Mouse (Mus musculus) T-helper 17 cell (primary cell): ENCODE results near the gene Pde12.
"Not testable (repeated sequence)": the region's sequence is repeated elsewhere in the genome, so short reads cannot be mapped to it uniquely, and the experiment has no call there.

ENCODE experiments used
- in situ Hi-C, 2 experiments: fragments of 300-600 bp; cut with MboI, MseI; formaldehyde crosslinking; loops; 1 replicate in 1 of 2; 2 replicates in 1 of 2; pipeline ENCODE4 v1.15.1; 2025; ENCODE audit warnings: high pct_unique_total_duplicates in 2 of 2

Pde12 gene

DNA sequence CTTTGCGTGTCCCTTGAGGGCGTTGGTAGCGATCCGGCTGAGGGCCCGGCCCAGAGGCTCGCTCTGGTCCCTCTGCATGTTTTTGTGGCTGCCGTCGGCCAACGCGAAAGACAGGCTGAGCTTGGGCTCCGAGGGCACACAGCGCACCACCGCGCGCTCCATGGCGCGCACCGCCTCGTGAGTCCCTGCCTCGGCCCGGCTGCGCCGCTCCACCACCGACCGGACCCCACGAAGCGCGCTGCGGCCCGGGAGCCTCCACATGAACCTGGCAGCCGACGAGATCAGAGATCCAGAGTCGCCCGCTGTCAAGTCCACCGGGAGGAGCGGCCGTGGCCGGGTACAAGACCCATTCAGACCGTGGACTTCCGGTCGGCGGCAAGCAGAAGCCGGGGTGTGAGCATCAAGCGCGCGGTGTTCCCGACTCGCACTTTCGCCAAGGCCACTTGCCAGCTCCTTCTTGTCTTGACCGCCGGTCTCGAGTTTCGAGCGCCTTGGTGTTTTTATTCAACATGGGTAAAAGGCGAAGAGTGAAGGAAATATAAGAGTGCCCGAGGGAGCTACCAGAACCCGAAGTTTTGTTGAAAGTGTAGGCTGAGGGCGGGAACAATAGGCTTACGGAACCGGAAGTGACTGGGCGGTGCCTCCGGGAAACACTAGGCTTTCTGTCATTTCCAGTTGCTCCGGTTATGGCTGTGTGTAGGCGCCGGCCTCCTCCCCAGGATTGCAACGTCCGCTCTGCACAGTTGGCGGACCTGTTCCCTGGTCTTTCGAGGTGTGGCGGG is at the start of gene Pde12:
Gene Pde12, minus strand, starts transcription at position 592 of the 782 bp plus-strand sequence.
- in situ Hi-C loops, result loop anchor here in 1 of 2 experiments (5.0 kb wide), 1 partner anchor 563 kb away; no protein-coding TSS in a partner anchor

GRCm38 (mm10) chr14:26705246-26705645 is 35.6 kb upstream of the Pde12 start:
- in situ Hi-C loops, result loop anchor here in 1 of 2 experiments (5.0 kb wide), 1 partner anchor 72 kb away; no protein-coding TSS in a partner anchor

- in situ Hi-C loops, result no loop called here
Measured at GRCm38 (mm10) chr14:26697912-26698311, 28.2 kb upstream of the Pde12 start.

GRCm38 (mm10) chr14:26692974-26693373 is 23.3 kb upstream of the Pde12 start, which contains the start of gene Dnah12:
Dnah12 (plus strand) TSS chr14:26693274.
- in situ Hi-C loops, result no loop called here

DNA sequence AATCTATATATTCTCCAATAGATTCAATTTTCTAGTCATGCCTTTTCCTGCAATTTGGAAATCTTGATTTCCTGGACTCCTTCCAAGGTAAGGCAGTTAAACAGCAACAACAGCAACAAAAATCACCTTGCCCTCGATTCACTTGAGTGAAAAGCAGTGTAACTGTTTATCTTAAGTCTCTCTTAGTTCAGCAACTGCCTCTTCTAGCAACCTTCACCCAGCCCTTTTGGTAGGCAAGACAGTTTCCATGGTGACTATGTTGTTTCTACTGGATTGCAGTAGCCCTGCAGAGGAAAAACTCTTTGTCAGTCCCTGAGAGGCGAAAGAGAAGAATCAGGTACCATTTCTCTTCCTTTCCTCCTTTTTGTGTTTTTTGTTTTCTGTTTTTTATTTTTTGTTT is 21.7 kb upstream of the Pde12 start:
- in situ Hi-C loops, result no loop called here

DNA sequence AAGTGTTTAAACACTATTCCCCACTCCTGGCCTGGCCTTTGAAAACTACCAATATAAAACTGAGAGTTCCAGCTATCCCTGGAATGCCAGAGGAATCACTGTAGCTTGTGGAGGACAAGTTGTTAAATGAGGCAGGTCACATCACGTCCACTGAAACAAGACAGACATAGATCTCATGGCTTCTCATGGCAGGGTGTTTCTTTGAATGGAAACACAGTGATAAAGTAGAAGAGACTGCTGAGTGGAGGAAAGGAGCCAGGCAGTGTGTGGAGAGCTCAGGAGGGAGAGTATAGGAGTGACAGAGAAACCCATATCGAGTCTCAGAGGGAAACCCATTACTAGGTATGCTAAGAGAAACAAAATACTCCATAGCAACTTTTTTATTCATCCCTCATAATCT is 21.0 kb upstream of the Pde12 start:
- in situ Hi-C loops, result no loop called here

GRCm38 (mm10) chr14:26675791-26676190 is 6.1 kb upstream of the Pde12 start:
- in situ Hi-C loops, result loop anchor here in 1 of 2 experiments (5.0 kb wide), 1 partner anchor 52 kb away; no protein-coding TSS in a partner anchor

DNA sequence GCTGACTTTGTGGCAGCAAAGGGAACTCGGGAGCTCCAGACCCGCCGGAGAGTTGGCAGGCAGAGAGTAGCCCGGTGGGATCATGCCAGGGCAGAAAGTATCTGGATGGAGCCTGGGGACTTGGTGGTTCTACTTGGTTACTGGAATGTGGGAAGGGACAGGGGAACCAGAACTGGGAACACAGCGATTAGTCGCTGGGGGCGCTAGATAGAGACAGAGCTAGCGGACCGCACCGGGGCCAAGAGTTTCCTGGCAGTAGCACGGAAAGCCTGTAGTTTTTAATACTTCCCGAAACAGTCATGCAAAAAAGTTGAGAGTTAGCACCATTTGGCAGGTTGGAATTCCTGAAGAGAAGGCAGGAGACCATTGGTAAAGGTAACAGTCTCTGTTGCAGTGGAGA is 5.7 kb upstream of the Pde12 start:
- in situ Hi-C loops, result loop anchor here in 1 of 2 experiments (5.0 kb wide), 1 partner anchor 52 kb away; no protein-coding TSS in a partner anchor

DNA sequence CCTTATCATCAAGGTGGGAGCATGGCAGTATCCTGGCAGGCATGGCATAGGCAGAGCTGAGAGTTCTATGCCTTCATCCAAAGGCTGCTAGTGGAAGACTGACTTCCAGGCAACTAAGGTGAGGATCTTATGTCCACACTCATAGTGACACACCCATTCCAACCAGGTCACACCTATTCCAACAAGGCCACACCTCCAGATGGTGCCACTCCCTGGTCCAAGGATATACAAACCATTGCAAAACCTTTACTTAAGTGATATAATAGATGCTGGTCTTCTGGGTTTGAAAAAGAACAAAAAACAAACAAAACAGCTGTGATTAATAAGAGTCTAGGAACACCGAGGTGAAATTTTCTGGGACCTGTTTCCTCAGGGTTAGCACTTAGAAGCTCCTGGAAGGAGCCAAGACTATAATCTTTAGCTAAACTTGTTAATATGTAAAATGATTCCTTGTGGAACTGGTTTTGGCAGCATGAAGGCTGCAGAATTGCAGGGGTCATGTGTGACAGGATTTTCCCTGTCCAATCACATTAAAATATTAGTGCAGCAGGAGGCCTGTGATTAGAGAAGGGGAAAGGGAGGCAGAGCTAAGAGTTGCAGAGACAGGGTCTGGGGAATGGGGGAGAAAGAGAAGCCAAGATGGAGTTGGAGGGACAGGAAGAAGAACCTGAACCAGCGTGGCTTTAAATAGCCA is 4.9 kb upstream of the Pde12 start:
- in situ Hi-C loops, result loop anchor here in 1 of 2 experiments (5.0 kb wide), 1 partner anchor 53 kb away; no protein-coding TSS in a partner anchor

DNA sequence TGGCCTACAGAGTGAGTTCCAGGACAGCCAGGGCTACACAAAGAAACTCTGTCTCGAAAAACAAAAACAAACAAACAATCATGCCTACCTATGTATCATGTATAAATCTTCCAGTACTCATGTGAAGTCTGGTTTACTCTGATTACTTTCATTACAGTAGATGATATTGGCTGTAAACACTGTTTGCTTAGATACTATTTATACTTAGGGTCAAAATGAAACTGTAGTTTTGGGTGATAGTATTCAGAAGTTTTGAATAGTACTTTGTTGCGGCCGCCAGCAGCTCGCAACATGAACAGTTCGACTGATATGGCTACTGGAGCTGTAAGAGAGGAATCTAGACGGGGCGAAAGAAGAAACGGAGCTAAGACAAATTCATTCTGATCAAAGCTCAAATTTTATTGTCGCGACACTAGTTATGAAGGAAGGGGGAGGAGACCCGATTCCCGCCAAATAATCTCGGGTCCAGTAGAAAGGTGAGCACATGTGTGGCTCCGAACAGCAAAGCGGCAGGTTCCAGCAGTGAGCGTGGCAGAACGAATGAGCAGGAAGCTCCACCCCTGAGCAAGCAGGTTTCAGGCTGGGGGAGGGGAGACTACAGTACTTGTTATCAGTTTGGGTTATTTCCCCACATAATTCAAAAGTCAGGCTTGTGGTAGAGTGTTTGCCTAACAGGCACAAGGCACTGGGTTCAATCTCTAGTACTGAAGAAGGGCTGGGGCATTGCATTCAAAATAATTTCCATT is 2.4 kb upstream of the Pde12 start:
- in situ Hi-C loops, result not testable (repeated sequence)

- in situ Hi-C loops, result no loop called here
Measured at GRCm38 (mm10) chr14:26670964-26671363, 1.3 kb upstream of the Pde12 start.

DNA sequence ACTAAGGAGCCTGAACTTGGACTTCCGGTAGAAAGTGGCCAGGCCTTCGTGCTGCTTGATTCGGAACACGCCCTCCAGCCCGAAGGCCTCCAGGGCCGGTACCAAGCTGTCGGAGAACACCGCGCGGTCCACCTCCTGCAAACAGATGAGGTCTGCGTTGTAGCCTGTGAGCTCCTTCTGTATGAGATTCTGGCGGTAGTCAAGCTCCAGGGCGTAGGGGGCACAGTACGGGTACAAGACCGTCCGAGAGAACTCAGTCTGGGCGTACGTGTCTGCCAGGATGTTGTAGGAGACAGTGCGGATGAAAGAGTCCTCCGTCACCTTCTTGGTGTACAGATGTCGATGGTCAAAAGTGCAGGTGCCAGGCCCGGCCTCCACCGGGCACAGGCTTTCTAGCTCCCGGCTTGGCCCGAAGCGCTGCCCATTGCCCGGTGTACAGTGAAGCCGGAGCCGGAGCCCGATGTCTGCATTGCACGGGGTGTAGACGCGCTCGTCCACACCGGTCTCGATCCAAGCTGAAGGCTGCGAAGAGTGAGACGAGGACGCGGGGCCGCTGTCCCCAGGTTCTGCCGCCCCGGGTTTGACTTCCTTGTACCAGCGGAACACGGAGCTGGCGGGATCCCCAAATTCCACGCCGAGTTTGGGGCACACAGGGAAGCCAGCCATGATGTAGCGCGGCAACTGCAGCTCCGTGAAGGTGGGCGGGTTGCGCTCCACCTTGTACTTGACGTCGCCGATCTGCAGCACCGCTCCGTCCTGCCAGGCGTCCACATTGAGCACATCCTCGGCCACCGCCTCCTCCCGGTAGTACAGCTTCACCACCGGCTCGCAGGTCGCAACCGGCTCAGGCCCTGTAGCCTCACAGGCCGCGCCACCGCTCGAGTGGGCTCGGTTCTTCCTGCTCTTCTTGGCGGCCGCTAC is 1.1 kb downstream of the Pde12 start:
- in situ Hi-C loops, result loop anchor here in 1 of 2 experiments (5.0 kb wide), 1 partner anchor 564 kb away; no protein-coding TSS in a partner anchor

DNA sequence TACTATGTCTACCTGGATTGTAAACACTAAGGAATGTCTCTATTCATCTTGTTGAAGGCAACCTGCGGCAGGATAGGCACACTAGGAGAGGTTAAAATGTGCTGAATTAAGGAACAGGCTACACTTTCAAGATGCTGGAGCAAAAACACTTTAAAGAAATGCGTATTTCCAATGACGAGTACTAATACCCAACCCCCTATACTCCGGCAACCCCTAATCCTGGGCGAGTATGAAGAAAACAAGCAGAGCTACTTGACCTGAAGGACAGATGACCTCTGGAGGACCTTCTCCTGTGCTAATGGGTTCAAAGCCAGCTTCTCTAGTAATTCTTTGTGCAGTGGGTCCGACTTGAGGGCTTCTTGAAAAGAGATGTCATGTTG is 1.7 kb downstream of the Pde12 start:
- in situ Hi-C loops, result loop anchor here in 1 of 2 experiments (5.0 kb wide), 1 partner anchor 564 kb away; no protein-coding TSS in a partner anchor

DNA sequence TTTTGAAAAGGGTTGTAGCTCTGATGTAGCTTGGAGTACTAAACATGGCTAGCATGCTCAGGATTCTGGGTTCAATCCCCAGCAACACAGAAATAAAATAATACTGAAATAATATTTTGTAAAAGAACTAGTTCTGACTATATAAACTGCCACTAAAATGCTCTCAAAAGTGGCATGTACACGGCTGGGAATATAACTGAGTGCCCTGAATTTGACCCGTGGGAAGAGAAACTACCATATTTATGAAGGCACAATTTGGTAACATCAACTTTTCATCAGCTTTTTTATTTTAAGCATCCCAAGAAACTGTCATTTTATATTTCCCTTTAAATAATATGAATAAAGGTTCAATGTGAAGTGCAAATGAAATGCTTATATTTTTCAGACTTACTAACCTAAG is 5.8 kb downstream of the Pde12 start:
- in situ Hi-C loops, result no loop called here

- in situ Hi-C loops, result no loop called here
Measured at GRCm38 (mm10) chr14:26662488-26662887, 7.2 kb downstream of the Pde12 start.

DNA sequence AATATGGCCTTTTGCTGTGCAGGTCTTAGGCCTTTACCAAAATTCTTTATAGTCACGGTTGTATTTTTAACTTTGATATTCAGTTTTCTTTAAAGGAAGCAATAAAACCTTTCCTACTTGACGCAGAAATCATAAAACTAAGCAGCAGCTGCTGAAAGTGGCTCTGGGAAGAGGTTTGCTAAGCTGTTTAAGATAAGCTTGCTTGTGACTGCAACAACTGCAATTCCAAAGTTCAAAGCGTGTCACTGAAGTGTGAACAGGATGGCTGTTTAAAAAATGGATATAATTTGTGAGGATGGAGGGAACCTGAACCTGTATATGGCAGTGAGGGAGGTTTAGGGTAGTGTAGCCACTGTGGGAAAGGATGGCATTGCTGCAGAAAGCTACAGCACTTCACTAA is 7.7 kb downstream of the Pde12 start:
- in situ Hi-C loops, result no loop called here

- in situ Hi-C loops, result no loop called here
Measured at GRCm38 (mm10) chr14:26660233-26660632, 9.4 kb downstream of the Pde12 start.

- in situ Hi-C loops, result loop anchor here in 1 of 2 experiments (10.0 kb wide), 1 partner anchor 163 kb away; no protein-coding TSS in a partner anchor
Measured at GRCm38 (mm10) chr14:26658178-26658577, 11.5 kb downstream of the Pde12 start.

DNA sequence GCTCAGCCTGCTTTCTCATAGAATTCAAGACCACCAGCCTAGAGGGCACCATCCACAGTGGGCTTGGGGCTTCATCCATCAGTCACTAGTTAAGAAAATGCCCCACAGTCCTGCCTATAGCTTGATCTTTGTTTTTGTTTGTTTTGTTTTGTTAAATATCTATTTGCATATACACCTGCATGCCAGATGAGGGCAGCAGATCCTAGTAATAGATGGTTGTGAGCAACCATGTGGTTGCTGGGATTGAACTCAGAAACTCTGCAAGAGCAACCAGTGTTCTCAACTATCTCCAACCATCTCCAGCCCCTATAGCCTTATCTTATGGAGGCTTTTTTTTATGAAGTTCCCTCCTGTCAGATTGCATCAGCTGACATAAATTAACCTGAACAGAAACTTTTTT is 17.8 kb downstream of the Pde12 start:
- in situ Hi-C loops, result loop anchor here in 1 of 2 experiments (10.0 kb wide), 1 partner anchor 157 kb away; no protein-coding TSS in a partner anchor

DNA sequence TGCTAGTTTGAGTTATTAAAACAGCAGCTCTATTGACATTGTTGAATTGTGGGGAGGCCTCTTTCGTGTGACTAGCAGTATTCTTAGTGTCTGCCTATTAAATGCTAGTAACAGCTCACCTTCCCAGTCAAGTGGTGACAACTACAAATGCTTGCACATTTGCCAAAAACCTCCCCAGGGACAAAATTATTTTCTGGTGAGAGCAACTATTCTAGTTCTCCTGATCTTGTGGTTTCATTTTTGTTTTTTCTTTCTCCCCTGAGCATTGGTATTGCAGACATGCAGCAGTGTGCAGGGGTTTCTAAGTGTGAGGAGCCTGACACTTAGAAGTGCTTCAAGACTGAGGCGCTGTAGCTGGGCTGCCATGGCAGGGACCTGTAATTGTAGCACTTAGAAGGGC is 21.9 kb downstream of the Pde12 start:
- in situ Hi-C loops, result no loop called here
